Mouse (Mus musculus) mature B cell (primary cell): ENCODE measurements around the gene Notch1.

Experiments used
- in situ Hi-C: fragments of 300-500 bp; cut with MboI; formaldehyde crosslinking; loops from 2 replicates; pipeline ENCODE4 v1.14.3; 2019

Notch1 gene

GRCm38 (mm10) chr2:26531829-26532228 is 15.4 kb upstream of the Notch1 start:
- in situ Hi-C loops = no loop called here

- in situ Hi-C loops = no loop called here
These were observed 13.4 kb upstream of the Notch1 start for GRCm38 (mm10) chr2:26529881-26530280.

- in situ Hi-C loops = no loop called here
These were observed 12.8 kb upstream of the Notch1 start for GRCm38 (mm10) chr2:26529221-26529805.

GRCm38 (mm10) chr2:26526443-26527257 is 10.2 kb upstream of the Notch1 start:
- in situ Hi-C loops = no loop called here

- in situ Hi-C loops = no loop called here
These were observed 9.0 kb upstream of the Notch1 start for GRCm38 (mm10) chr2:26525355-26526018.

- in situ Hi-C loops = no loop called here
These were observed 5.9 kb upstream of the Notch1 start for GRCm38 (mm10) chr2:26522327-26522726.

- in situ Hi-C loops = no loop called here
These were observed 3.3 kb upstream of the Notch1 start for GRCm38 (mm10) chr2:26519753-26520152.

- in situ Hi-C loops = no loop called here
These were observed 524 bp upstream of the Notch1 start for GRCm38 (mm10) chr2:26516987-26517386.

- in situ Hi-C loops = no loop called here
These were observed 1.1 kb downstream of the Notch1 start for GRCm38 (mm10) chr2:26515335-26515734.

- in situ Hi-C loops = no loop called here
These were observed 3.2 kb downstream of the Notch1 start for GRCm38 (mm10) chr2:26513105-26513745.

- in situ Hi-C loops = no loop called here
These were observed 7.8 kb downstream of the Notch1 start for GRCm38 (mm10) chr2:26508661-26509060.

GRCm38 (mm10) chr2:26507961-26508391 is 8.5 kb downstream of the Notch1 start:
- in situ Hi-C loops = no loop called here

GRCm38 (mm10) chr2:26507481-26507886 is 9.0 kb downstream of the Notch1 start:
- in situ Hi-C loops = no loop called here

- in situ Hi-C loops = no loop called here
These were observed 9.7 kb downstream of the Notch1 start for GRCm38 (mm10) chr2:26506746-26507280.

GRCm38 (mm10) chr2:26504772-26505480 is 11.5 kb downstream of the Notch1 start:
- in situ Hi-C loops = no loop called here

GRCm38 (mm10) chr2:26503661-26504575 is 12.5 kb downstream of the Notch1 start:
- in situ Hi-C loops = no loop called here

GRCm38 (mm10) chr2:26502863-26503631 is 13.4 kb downstream of the Notch1 start:
- in situ Hi-C loops = no loop called here

GRCm38 (mm10) chr2:26502299-26502862 is 14.1 kb downstream of the Notch1 start:
- in situ Hi-C loops = no loop called here

GRCm38 (mm10) chr2:26501651-26502141 is 14.8 kb downstream of the Notch1 start:
- in situ Hi-C loops = no loop called here
